Mouse (Mus musculus) hindbrain, embryonic 14.5 days (tissue): ENCODE measurements at regions not wholly inside any gene's neighbourhood (a gene's known extent, or its start where the extent isn't known, plus 50 kb on each side); places are given as distances from the start of the nearest gene placed in this dataset.
"Not testable (repeated sequence)": the region's sequence is repeated elsewhere in the genome, so short reads cannot be mapped to it uniquely, and the experiment has no call there.

ENCODE experiments used
- ATAC-seq: fragments of 200-750 bp; cut with Nextera tagmentation; 2 replicates; pipeline ENCODE4 v1.8.0; 2017; ENCODE audit warnings: moderate number of reproducible peaks, mild to moderate bottlenecking, moderate TSS enrichment, moderate library complexity; ENCODE audit not compliant: low FRiP score
- DNase-seq: peaks from one replicate; pipeline ENCODE4 v3.0.0-alpha.2; 2015; ENCODE audit warnings: low spot score
- H3K27ac ChIP-seq: fragments of 300-500 bp; sonication (generic); 2 replicates; pipeline ENCODE4 v1.5.1; 2014; ENCODE audit warnings: mild to moderate bottlenecking, moderate library complexity
- H3K27me3 ChIP-seq: fragments of 300-500 bp; sonication (generic); 2 replicates; pipeline ENCODE4 v1.6.1; 2014; ENCODE audit warnings: mild to moderate bottlenecking, low read length, mixed read lengths; ENCODE audit not compliant: control insufficient read depth, insufficient read depth
- H3K36me3 ChIP-seq: fragments of 300-500 bp; sonication (generic); replicated peaks from 2 replicates; pipeline ENCODE4 v1.6.1; 2014; ENCODE audit not compliant: control insufficient read depth, insufficient read depth
- H3K4me1 ChIP-seq: fragments of 300-500 bp; sonication (generic); replicated peaks from 2 replicates; pipeline ENCODE4 v1.6.1; 2014; ENCODE audit warnings: antibody characterized with exemption, low read length, mixed read lengths; ENCODE audit not compliant: control insufficient read depth, insufficient read depth
- H3K4me2 ChIP-seq: fragments of 300-500 bp; sonication (generic); replicated peaks from 2 replicates; pipeline ENCODE4 v1.6.1; 2014; ENCODE audit warnings: mild to moderate bottlenecking, moderate library complexity
- H3K4me3 ChIP-seq: fragments of 300-500 bp; sonication (generic); replicated peaks from 2 replicates; pipeline ENCODE4 v1.5.1; 2014; ENCODE audit warnings: mild to moderate bottlenecking, low read length
- H3K9ac ChIP-seq: fragments of 300-500 bp; sonication (generic); 2 replicates; pipeline ENCODE4 v1.6.1; 2014
- H3K9me3 ChIP-seq: fragments of 300-500 bp; sonication (generic); 2 replicates; pipeline ENCODE4 v1.6.1; 2016; ENCODE audit warnings: low read length; ENCODE audit not compliant: control insufficient read depth
- WGBS: fragments of 180-500 bp; shearing (Covaris S2); extraction: QIAGEN DNeasy Blood & Tissue Kit; methylation state at CpG from one replicate; pipeline ENCODE4 v1.1.7; 2014; 5-methylcytosine and 5-hydroxymethylcytosine counted together

DNA sequence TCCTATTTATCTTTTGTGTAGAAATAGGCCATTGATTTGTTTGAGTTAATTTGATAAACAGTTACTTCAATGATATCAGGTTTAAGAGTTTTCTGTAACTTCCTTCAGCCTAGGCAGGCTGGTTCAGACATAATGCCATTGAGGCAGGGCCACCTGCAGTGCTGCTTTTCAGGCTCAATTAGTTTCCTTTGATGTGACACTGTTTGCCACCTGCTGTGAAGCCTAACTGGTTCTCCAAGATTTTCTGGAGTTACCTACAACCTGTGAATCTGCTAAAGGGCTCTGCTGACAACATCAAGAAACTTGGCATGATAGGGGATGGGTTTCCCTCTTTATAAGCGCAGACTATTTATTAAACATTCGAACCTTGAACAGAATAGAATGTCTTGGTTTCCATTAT lies 61.4 kb upstream of the Vmn2r96 start:
- no peak overlapping the region for H3K4me2 ChIP-seq
- H3K36me3 ChIP-seq = no peaks in the 10 kb centered on the region
- peaks cover 13% of the 10 kb centered on the region for H3K9me3 ChIP-seq
- H3K9ac ChIP-seq = no peak overlapping the region
- no peak overlapping the region for H3K27ac ChIP-seq
- H3K4me1 ChIP-seq = no peaks in the 10 kb centered on the region
- H3K27me3 ChIP-seq = no peaks in the 10 kb centered on the region
- no peak overlapping the region for H3K4me3 ChIP-seq
- WGBS = 87% methylated on average over 2 of the region's 2 CpGs
- no peak for DNase-seq
- ATAC-seq = no peak

DNA sequence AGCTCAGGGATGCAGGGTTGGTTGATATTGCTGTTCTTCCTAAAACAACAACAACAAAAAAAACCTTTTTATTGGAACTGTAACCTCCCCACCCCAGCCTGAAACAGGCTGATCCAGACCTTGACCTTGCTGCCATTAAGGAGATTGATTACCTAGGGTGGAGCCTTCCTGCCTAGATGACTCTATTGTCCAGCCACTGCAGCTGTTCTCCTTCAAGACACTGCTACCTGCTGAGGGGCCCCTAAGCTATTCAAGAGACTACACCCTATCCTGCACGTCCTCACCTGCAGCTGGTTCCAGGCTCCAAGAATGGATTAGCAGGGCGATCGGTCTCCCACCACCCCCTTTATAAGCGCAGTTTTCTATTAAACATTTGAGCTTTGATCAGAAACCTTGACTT lies 54.4 kb upstream of the Vmn2r96 start:
- no peak overlapping the region for H3K27ac ChIP-seq
- no peak overlapping the region for H3K4me3 ChIP-seq
- no peak overlapping the region for H3K4me2 ChIP-seq
- no peak overlapping the region for H3K9ac ChIP-seq
- no peak for DNase-seq
- peaks cover 39% of the 10 kb centered on the region for H3K9me3 ChIP-seq
- no peaks in the 10 kb centered on the region for H3K4me1 ChIP-seq
- H3K27me3 ChIP-seq = no peaks in the 10 kb centered on the region
- 84% methylated on average over 4 of the region's 4 CpGs for WGBS
- ATAC-seq = no peak
- H3K36me3 ChIP-seq = no peaks in the 10 kb centered on the region

- DNase-seq, ATAC-seq, H3K4me3 ChIP-seq, H3K36me3 ChIP-seq, H3K9ac ChIP-seq, H3K27ac ChIP-seq, H3K4me1 ChIP-seq, H3K4me2 ChIP-seq, H3K27me3 ChIP-seq: not testable (repeated sequence)
- H3K9me3 ChIP-seq = peaks cover 50% of the 10 kb centered on the region
These were observed 52.6 kb upstream of the Vmn2r96 start for GRCm38 (mm10) chr17:18520321-18520720.
